Mouse (Mus musculus) kidney, embryonic 16.5 days (tissue): ENCODE measurements around the gene Hdgfl1. TPM values are rescaled to one million over a fixed set of nuclear protein-coding genes. Genes with fewer than 3 reads are reported as not detected.

Experiments
- ATAC-seq: fragments of 200-750 bp; cut with Nextera tagmentation; 2 replicates; pipeline ENCODE4 v1.8.0; 2017; ENCODE audit warnings: moderate TSS enrichment; ENCODE audit not compliant: low FRiP score, low TSS enrichment
- H3K27ac ChIP-seq: fragments of 300-500 bp; sonication (generic); 2 replicates; pipeline ENCODE4 v1.5.1; 2014; ENCODE audit warnings: low read length
- H3K27me3 ChIP-seq: fragments of 300-500 bp; sonication (generic); 2 replicates; pipeline ENCODE4 v1.6.1; 2014; ENCODE audit warnings: low read length, control low read depth, mixed read lengths; ENCODE audit not compliant: insufficient read depth
- H3K36me3 ChIP-seq: fragments of 300-500 bp; sonication (generic); 2 replicates; pipeline ENCODE4 v1.6.1; 2014; ENCODE audit warnings: low read length, control low read depth, mixed read lengths; ENCODE audit not compliant: insufficient read depth
- H3K4me1 ChIP-seq: fragments of 300-500 bp; sonication (generic); 2 replicates; pipeline ENCODE4 v1.6.1; 2014; ENCODE audit warnings: low read length, control low read depth, mixed read lengths; ENCODE audit not compliant: insufficient read depth
- H3K4me2 ChIP-seq: fragments of 300-500 bp; sonication (generic); replicated peaks from 2 replicates; pipeline ENCODE4 v1.6.1; 2014; ENCODE audit warnings: low read depth, low read length
- H3K4me3 ChIP-seq: fragments of 300-500 bp; sonication (generic); 2 replicates; pipeline ENCODE4 v1.5.1; 2014; ENCODE audit warnings: mild to moderate bottlenecking, low read length
- H3K9ac ChIP-seq: fragments of 300-500 bp; sonication (generic); replicated peaks from 2 replicates; pipeline ENCODE4 v1.6.1; 2014; ENCODE audit warnings: low read length
- H3K9me3 ChIP-seq: fragments of 300-500 bp; sonication (generic); 2 replicates; pipeline ENCODE4 v1.6.1; 2016; ENCODE audit warnings: low read length, control low read depth
- WGBS: fragments of 180-500 bp; shearing (Covaris S2); extraction: QIAGEN DNeasy Blood & Tissue Kit; methylation state at CpG from one replicate; pipeline ENCODE4 v1.1.7; 2014; 5-methylcytosine and 5-hydroxymethylcytosine counted together
- polyA plus RNA-seq: library from polyadenylated mRNA; unstranded; fragments of >200 nt; fragmentation: Nextera tagmentation; extraction: Ambion mirVana; gene quantifications from 2 replicates; pipeline ENCODE4 v1.2.1, GENCODE M21; 2015

Hdgfl1 gene
- not detected in 2 replicates for polyA plus RNA-seq

- no peak for ATAC-seq
- Histone ChIP-seq H3K4me1 (no peaks in the 10 kb centered on the region), H3K9me3 (no peaks in the 10 kb centered on the region), H3K27ac (no peak within 1 kb of the TSS), H3K4me2 (no peak within 1 kb of the TSS), H3K36me3 (no peaks in the 10 kb centered on the region), H3K4me3 (no peak within 1 kb of the TSS), H3K9ac (no peak within 1 kb of the TSS), H3K27me3 (no peaks in the 10 kb centered on the region)
- 96% methylated on average over 16 of the region's 16 CpGs for WGBS
These were observed at the start of gene Hdgfl1 for GRCm38 (mm10) chr13:26769955-26770354. Gene Hdgfl1, minus strand, starts transcription at chr13:26770165.

DNA sequence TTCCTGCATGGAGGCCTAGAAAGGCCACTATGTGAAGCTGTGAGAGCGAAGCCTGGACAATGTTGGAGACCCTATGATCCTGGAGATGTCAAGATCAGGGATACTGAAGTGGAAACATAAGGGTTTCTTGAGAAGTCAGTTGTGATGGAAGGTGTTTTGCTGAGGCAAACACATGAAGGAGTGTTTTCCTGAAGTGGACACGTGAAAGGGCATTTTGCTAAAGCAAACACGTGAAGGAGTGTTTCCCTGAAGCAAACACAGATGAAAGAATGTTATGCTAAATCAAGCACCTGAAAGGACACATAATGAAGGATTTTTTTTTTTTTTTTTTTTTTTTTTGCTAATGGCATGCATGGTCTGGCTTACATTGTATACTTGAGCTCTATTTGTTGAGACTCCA, 25.5 kb upstream of the Hdgfl1 start:
- H3K9ac ChIP-seq, result no peak overlapping the region
- ATAC-seq, result no peak
- H3K9me3 ChIP-seq, result no peaks in the 10 kb centered on the region
- H3K4me2 ChIP-seq, result no peak overlapping the region
- no peak overlapping the region for H3K4me3 ChIP-seq
- WGBS, result 76% methylated on average over 3 of the region's 3 CpGs
- no peaks in the 10 kb centered on the region for H3K4me1 ChIP-seq
- no peak overlapping the region for H3K27ac ChIP-seq
- no peaks in the 10 kb centered on the region for H3K36me3 ChIP-seq
- H3K27me3 ChIP-seq, result no peaks in the 10 kb centered on the region

GRCm38 (mm10) chr13:26769424-26769823, 541 bp downstream of the Hdgfl1 start:
- Histone ChIP-seq H3K4me1 (no peaks in the 10 kb centered on the region), H3K27ac (no peak overlapping the region), H3K27me3 (no peaks in the 10 kb centered on the region), H3K9ac (no peak overlapping the region), H3K4me2 (no peak overlapping the region), H3K4me3 (no peak overlapping the region), H3K36me3 (no peaks in the 10 kb centered on the region), H3K9me3 (no peaks in the 10 kb centered on the region)
- WGBS, result 96% methylated on average over 15 of the region's 15 CpGs
- ATAC-seq, result no peak

DNA sequence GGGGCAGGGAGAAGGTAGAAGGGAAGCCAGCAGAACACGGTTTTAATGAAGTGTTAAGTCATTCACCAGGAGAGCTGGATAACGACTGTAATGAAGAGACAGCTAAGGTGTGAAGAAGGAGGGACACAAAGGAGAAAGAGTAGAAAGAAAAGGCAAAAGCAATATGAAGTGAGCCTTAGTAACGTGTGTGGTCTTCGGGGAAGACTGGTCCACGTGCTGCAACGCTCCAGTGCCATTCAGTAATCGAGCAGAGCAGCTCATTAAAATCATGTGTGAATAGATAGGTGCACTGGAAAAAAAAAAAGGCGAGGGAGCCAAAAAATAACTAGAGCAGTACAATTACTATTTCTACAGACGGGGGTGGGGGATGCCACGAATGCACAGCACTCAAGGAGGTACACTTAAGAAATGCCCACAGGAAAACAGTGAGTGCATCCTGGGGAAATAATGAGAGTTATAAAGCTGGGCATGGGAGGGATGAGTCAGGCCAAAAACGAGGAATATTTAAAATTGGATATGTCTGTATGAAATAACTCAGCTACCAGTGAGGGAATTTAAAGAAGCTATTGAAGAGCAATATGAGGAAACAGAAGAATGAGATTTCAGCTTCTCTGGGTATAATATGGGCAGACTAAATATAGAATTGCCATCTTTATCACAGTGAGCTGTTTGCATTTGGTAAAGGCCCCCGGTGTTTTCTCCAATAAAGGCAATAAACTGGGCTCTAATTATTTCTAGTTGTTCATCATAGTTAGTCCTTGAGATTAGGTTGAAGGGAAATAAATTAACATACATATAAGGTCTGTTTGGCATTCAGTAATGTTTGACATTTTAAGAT, 7.8 kb downstream of the Hdgfl1 start:
- no peaks in the 10 kb centered on the region for H3K27me3 ChIP-seq
- no peaks in the 10 kb centered on the region for H3K9me3 ChIP-seq
- ATAC-seq, result no peak
- no peak overlapping the region for H3K9ac ChIP-seq
- 49% methylated on average over 12 of the region's 12 CpGs for WGBS
- H3K27ac ChIP-seq, result no peak overlapping the region
- H3K4me3 ChIP-seq, result no peak overlapping the region
- no peaks in the 10 kb centered on the region for H3K4me1 ChIP-seq
- H3K36me3 ChIP-seq, result no peaks in the 10 kb centered on the region
- H3K4me2 ChIP-seq, result no peak overlapping the region

DNA sequence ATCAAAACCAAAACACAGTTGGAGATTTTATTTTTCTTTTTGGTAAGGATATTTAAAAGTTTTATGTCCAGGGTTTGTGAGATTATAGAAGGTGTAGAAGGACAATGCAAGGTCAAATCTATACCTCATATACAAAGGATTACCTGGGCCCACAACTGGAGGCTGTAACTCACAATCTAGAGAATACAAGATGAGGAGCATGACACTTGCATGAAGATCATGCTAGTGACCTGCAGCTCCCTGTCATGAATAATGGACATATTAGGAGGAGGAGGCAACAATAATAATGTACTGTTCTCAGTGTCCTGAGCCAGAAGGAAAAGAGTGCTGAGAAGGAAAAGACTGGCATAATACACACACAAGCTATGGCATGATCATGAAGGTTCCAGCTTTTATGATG, 17.1 kb downstream of the Hdgfl1 start:
- no peak overlapping the region for H3K9ac ChIP-seq
- H3K4me1 ChIP-seq, result no peaks in the 10 kb centered on the region
- no peaks in the 10 kb centered on the region for H3K36me3 ChIP-seq
- no peak for ATAC-seq
- no peaks in the 10 kb centered on the region for H3K9me3 ChIP-seq
- no peak overlapping the region for H3K4me2 ChIP-seq
- H3K4me3 ChIP-seq, result no peak overlapping the region
- no peak overlapping the region for H3K27ac ChIP-seq
- H3K27me3 ChIP-seq, result no peaks in the 10 kb centered on the region

GRCm38 (mm10) chr13:26752414-26752813, 17.6 kb downstream of the Hdgfl1 start:
- Histone ChIP-seq H3K4me1 (no peaks in the 10 kb centered on the region), H3K9ac (no peak overlapping the region), H3K27ac (no peak overlapping the region), H3K9me3 (no peaks in the 10 kb centered on the region), H3K27me3 (no peaks in the 10 kb centered on the region), H3K4me2 (no peak overlapping the region), H3K36me3 (no peaks in the 10 kb centered on the region), H3K4me3 (no peak overlapping the region)
- 93% methylated on average over 1 of the region's 1 CpGs for WGBS
- ATAC-seq, result no peak

DNA sequence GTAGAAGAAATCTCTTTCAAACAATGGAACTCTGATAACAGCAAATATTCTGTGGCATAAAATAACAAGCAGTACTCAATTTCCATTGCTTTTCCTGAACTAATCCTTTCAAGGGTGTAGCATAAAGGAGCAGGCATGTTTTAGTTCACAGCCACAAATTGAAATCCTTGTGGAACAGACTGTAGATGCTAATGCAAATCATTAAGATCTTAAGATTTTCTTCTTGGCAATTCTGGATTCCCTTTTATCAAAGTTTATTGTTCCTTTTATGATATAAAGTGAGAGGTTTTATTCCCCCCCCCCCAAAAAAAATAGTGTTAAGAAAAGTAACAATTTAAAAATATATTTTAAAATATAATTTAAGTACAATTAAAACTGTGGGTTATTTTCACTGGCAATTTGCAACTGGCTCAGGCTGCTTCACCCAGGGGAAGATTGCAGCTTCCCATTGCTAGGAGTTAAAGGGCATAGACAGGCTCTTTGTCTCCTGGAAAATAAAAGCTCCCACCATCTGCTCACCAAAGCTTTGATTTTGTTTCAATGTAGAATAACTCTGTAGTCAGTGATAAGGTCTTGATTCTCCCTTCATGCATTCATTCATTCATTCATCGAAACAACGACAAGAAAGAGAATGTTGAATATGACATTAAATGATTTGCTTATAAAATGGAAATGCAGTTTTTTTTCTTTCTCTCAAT, 24.1 kb downstream of the Hdgfl1 start:
- no peak overlapping the region for H3K27ac ChIP-seq
- ATAC-seq, result no peak
- no peaks in the 10 kb centered on the region for H3K36me3 ChIP-seq
- WGBS, result 96% methylated on average over 2 of the region's 2 CpGs
- no peaks in the 10 kb centered on the region for H3K4me1 ChIP-seq
- H3K4me2 ChIP-seq, result no peak overlapping the region
- no peaks in the 10 kb centered on the region for H3K9me3 ChIP-seq
- no peak overlapping the region for H3K9ac ChIP-seq
- H3K27me3 ChIP-seq, result no peaks in the 10 kb centered on the region
- no peak overlapping the region for H3K4me3 ChIP-seq

DNA sequence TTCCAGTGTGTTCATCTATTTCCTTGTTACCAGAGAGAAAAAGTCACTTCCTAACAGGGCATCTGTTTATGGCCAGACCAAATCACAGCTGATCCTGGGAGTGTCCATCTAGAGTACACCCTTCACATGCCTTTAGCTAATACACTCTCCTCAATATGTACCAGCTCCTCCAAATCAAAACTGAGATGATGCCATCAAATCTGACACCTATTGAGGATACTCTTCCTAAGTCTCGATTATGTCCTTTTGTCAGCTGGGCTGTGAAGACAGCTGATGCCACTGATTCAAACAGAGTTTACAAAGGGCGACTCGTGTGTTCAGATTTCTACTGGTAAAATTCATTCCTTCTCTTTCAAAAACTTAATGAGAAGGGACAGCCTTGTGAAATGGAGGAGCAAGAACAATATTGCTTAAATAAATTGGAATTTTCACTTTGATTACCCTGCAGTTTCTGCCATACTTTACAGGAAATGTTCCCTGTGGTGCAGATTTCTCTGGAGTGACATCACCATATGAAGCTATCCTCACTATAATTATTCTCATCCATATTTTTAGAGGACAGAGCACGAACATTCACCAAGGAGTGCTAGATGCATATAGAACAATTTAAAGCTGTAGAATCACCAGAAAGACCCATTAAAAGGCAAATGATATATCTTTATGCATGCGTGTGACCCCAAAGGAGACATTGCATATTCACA, 24.8 kb downstream of the Hdgfl1 start:
- no peak overlapping the region for H3K27ac ChIP-seq
- no peak overlapping the region for H3K4me3 ChIP-seq
- no peaks in the 10 kb centered on the region for H3K36me3 ChIP-seq
- no peaks in the 10 kb centered on the region for H3K9me3 ChIP-seq
- no peak for ATAC-seq
- no peak overlapping the region for H3K4me2 ChIP-seq
- no peaks in the 10 kb centered on the region for H3K27me3 ChIP-seq
- no peak overlapping the region for H3K9ac ChIP-seq
- H3K4me1 ChIP-seq, result no peaks in the 10 kb centered on the region
- 83% methylated on average over 5 of the region's 5 CpGs for WGBS

DNA sequence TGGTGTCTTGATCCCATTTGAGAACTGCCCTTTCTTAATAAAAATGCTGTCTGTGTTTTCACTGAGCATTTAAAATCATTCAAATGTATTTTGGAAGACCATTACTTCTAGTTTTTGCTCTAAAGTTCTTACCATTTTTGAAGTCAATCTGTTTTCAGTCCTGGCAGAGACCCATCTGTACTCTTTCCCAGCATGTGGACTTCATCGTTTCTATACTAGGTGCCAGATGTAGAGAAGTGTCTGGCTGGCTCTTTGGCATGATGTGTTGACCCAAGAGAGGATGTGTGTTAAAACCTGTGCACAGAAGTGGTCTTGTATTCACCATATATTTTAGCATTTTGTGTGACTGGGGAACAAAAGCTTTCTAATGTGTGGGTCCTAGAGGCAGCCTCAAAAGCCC, 25.9 kb downstream of the Hdgfl1 start:
- Histone ChIP-seq H3K4me2 (no peak overlapping the region), H3K4me1 (no peaks in the 10 kb centered on the region), H3K9ac (no peak overlapping the region), H3K27ac (no peak overlapping the region), H3K9me3 (no peaks in the 10 kb centered on the region), H3K27me3 (no peaks in the 10 kb centered on the region), H3K36me3 (no peaks in the 10 kb centered on the region), H3K4me3 (no peak overlapping the region)
- 85% methylated on average over 1 of the region's 1 CpGs for WGBS
- ATAC-seq, result no peak

GRCm38 (mm10) chr13:26734981-26735380, 35.0 kb downstream of the Hdgfl1 start:
- no peaks in the 10 kb centered on the region for H3K4me1 ChIP-seq
- no peak for ATAC-seq
- no peak overlapping the region for H3K4me2 ChIP-seq
- H3K27me3 ChIP-seq, result no peaks in the 10 kb centered on the region
- H3K4me3 ChIP-seq, result no peak overlapping the region
- H3K9me3 ChIP-seq, result no peaks in the 10 kb centered on the region
- no peak overlapping the region for H3K9ac ChIP-seq
- WGBS, result 78% methylated on average over 1 of the region's 1 CpGs
- H3K36me3 ChIP-seq, result no peaks in the 10 kb centered on the region
- H3K27ac ChIP-seq, result no peak overlapping the region
